Mouse (Mus musculus) retina, postnatal 1 day (tissue): ENCODE results near the gene Alg9.

Experiments
- DNase-seq: peaks from one replicate; pipeline ENCODE4 v3.0.0-alpha.2; 2012

Alg9 gene

DNA sequence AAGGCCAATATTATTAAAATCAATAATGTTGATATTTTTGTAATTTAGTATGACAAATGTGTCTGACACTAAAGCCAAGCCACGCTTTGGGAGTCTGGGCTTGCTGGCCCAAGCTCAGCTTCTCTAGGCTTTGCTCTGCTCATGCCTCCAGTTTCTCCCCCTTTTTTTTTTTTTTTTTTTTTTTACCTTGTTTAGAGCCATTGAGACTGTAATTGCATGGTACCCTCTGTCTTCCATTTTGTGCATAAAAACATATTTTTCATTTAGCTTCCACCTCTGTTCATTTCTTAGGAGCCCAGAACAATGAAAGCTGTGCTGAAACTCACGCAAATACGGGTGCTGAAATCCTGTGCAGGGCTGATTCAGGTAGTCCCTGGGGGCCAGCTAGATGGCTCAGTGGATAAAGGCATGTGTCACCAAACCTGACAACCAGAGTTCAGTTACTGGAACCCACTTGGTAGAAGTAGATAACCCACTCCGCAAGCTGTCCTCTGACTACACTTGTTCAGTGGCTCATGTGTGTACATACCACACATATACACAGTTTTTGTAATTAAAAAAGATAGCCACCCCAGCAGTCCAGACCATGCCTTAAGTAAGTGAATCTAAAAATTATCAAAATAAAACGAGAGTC is 80.4 kb downstream of the Alg9 start:
- no peak for DNase-seq

- no peak for DNase-seq
Measured at GRCm38 (mm10) chr9:50855780-50856179, 81.0 kb downstream of the Alg9 start.

DNA sequence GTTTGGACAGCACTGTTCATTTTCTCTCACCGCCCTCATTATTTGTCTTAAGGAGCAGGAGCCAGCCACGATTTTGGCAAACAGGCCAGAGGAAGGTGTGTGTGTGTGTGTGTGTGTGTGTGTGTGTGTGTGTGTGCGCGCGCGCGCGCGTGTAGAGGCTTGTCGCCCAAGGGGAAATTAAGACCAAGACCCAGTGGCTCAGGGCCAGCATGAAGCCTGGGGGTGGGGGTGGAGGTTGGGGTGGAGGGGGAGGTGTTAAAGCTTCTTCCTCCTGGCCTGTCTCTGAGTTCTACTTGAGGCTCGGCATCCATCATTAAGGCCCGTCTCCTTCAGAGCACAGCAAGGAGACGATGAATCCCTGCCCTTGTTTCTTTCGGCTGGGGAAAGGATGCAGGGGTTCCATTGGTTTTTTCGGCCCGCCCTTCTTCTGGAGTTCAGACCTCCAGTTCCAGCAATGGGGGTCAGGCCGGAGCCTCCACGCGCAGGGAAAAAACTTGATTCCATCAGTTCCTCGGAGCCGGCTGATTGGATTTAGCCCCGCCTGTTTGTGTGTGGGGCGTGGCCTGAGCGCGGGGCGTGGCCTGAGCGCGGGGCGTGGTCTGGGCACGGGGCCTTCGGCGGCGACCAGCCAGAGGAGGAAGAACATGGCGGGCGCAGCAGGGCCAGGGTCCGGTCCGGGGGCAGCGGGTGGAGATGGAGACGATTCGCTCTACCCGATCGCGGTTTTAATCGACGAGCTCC is 81.7 kb downstream of the Alg9 start:
- peak; percentile 93 for DNase-seq

DNA sequence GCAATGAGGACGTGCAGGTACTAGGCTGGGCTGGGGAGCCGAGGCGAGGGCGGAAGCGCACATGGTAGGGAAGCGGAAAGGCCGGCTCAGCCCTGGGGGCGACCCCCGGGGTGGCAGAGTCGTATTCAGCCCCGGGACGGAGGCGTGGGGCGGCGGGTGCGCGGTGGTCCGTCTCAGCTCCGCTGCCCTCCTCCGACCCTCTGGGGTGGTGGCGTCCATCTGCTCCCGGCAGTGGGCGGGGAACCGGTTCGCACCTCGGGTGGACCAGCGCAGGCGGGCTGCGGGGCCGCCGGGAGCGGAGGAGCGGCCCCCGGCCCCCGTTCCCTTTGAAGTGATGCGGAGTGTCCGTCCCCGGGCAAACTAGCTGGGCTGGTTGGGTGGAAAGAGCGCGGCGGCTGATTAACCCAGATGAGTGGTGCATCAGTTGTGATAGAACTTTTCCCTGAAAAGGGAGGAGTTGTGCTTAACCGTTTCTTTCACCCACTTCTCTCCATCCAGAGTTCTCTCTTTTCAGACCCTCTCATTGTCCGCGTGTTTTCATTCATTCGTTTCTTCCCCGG is 82.3 kb downstream of the Alg9 start:
- DNase-seq: no peak

GRCm38 (mm10) chr9:50858681-50859080 is 83.9 kb downstream of the Alg9 start:
- DNase-seq: no peak

DNA sequence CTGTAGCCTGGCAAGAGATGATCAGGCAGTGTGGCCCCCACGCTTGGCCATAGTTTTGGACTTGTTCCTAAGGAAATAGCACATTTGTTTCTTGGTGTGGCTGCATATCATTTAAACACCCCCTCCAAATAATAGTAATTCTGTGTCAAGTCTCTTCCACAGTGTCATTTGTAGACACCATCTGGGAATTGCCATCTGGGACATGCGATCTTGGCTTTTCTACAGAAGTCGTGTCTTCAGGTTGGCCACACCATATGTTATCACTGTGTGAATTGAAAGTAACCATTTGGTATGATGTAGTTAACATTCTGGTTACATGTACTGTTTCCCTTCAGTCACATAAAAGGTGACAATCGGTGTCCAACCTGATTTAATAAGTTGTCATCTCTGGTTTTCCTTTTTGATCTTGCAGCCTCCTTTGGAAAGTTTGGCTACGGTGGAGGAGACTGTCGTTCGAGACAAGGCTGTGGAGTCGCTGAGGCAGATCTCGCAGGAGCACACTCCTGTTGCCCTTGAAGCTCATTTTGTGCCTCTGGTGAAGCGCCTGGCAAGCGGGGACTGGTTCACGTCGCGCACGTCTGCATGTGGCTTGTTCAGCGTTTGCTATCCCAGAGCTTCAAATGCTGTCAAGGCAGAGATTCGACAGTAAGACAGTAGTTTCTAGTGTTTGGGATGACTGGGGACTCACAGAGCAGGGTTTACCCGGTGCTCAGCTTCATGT is 86.5 kb downstream of the Alg9 start:
- no peak for DNase-seq

DNA sequence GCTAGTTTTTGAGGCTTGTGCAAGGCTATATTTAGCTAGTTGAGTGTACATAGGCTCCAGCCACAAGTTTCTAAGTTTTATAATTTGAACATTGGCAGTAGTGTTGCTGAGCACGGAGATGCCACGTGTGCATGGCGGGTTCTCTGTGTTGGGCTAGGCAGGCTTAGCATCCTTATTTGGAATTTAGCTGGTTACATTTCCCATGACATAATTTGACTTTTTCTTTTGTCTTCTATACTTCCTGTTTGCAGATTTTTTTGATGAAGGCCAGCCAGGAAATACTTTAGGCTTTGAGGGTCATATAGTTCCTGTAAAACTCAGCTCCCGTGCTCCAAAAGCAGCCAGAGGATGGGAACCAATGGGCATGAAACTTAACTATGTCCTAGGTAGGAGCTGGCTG is 89.0 kb downstream of the Alg9 start:
- no peak for DNase-seq

- DNase-seq: no peak
Measured at GRCm38 (mm10) chr9:50864877-50865276, 90.1 kb downstream of the Alg9 start.

DNA sequence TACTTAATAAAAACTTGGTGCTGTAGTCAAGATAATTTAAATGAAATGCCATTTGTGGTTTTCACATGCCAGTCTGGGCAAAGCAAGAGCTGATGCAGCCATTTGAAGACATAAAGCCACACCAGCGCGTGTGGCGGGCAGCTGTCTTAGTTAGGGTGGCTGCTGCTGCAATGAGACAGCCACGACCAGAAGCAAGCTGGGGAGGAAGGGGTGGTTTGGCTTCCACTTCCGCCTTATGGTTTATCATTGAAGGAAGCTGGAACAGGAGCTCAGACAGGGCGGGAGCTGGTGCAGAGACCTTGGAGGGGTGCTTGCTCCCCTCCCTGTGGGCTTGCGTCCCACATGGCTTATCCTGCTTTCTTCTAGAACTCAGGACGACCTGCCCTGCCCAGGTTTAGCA is 91.0 kb downstream of the Alg9 start:
- DNase-seq: no peak

GRCm38 (mm10) chr9:50867015-50867414 is 92.2 kb downstream of the Alg9 start:
- DNase-seq: no peak

GRCm38 (mm10) chr9:50868182-50868581 is 93.4 kb downstream of the Alg9 start:
- DNase-seq: no peak

- DNase-seq: no peak
Measured at GRCm38 (mm10) chr9:50873210-50873609, 98.4 kb downstream of the Alg9 start.

DNA sequence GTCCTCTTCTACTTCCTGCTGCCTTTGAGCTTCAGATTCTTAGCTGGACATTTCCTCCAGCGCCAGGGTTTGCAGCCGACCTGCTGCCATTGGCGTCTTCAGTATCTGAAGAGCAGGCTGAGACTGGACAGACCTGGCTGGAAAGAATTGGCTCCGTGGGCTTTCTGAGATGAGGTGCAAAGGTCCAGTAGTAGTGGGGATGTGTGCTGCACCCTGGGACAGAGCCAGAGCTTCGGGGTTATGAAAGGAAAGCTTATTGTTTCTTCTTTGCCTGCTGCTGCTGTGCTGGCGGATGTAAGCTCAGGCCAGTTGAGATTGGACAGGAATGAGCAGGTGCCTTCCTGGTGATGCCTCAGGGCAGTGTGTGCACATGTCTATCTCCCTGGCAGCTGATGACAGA is 99.2 kb downstream of the Alg9 start:
- DNase-seq: no peak

GRCm38 (mm10) chr9:50875470-50875869 is 100.7 kb downstream of the Alg9 start:
- DNase-seq: no peak

GRCm38 (mm10) chr9:50876287-50876686 is 101.5 kb downstream of the Alg9 start:
- no peak for DNase-seq

DNA sequence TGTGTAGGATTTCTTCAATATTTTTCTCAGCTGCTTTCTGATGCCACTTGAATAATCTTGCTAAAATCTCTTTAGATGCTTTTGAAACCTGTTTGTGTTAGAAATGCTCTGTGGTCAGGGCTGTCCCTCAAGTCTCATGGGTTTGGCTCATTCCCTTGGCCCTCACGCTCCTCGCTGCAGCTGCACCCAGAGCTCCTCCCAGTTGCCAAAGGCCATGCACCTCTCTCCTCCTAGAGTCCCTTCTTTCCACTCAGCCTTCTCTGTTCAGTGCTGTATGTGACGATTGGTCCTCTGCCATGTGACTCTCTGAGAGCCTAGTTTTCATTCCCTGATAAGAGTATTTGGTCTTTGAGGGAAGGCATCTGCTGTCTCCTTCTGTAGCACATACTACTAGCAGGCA is 102.6 kb downstream of the Alg9 start:
- no peak for DNase-seq

GRCm38 (mm10) chr9:50882183-50882582 is 107.4 kb downstream of the Alg9 start:
- DNase-seq: no peak

DNA sequence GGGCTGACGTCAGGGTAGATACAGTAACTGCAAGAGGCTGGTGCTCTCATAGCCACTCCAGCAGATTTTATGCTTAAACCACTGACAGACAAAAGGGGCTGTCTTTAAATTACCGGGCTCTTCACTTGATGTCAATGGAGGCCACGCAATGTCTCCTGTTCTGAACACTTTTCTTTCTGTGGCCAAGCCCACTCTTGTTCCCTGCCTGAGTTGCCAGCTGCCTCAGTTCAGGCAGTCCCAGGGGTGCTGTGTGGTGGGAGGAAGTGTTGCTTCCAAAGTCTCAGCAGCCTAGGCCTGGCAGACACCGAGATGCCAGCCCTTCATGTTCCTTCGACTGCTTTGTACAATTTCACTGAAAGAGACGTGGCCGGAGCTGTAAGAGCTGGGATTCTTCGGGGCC is 109.3 kb downstream of the Alg9 start:
- DNase-seq: no peak

GRCm38 (mm10) chr9:50884741-50885599 is 110.2 kb downstream of the Alg9 start:
- peak; percentile 65 for DNase-seq

DNA sequence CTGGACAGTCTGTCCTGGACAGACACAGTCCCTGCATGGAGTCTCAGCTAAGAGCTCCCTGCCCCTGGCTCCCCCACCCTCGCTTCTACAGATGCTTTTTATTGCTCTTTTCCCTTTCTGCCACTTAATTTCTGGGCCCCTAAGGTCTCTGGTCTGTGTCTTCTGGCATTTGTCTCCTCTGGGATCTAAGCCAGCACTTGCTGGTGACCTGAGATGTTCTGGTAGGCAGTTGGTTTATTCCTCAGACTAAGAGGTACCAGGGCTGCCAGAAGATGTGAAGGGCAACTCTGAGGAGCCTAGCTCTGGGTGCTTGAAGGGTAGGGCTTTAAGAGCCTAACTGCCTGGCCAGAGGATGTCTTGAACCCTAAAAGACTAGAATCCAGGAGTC is 110.8 kb downstream of the Alg9 start:
- DNase-seq: no peak

- no peak for DNase-seq
Measured at GRCm38 (mm10) chr9:50886870-50887269, 112.1 kb downstream of the Alg9 start.

GRCm38 (mm10) chr9:50887351-50887750 is 112.5 kb downstream of the Alg9 start:
- no peak for DNase-seq

DNA sequence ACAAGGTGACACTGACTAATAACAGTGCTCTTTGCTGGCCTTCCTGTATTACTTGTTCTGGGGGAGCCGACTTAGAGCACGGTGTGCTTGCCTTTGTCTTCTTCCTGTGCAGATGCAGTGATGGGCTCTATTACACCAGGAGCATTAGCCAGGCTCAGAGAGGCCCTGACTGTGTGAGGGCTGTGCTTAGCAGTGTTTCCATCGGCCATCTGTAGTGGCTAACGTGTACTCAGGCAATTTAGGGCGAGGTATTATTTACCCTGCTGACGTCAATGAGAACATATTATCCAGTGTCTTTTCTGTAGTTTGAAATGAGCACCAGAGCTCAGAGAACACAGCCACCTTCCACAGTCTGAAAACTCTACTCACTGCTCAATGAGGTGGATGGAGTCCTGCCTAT is 114.4 kb downstream of the Alg9 start:
- DNase-seq: no peak
